Mouse (Mus musculus) large intestine, adult 2 months (tissue): ENCODE measurements around the gene Narfl. TPM values are rescaled to one million over a fixed set of nuclear protein-coding genes. Genes with fewer than 3 reads are reported as not detected.
A peak's percentile ranks its signal among the peaks of the same experiment; 100 is the strongest.
"Not testable (repeated sequence)": the region's sequence is repeated elsewhere in the genome, so short reads cannot be mapped to it uniquely, and the experiment has no call there.

Source experiments
- DNase-seq: peaks from one replicate; pipeline ENCODE4 v3.0.0-alpha.2; 2012; ENCODE audit warnings: low read depth, low spot score
- WGBS: fragments of 180-500 bp; shearing (Covaris S2); methylation state at CpG from one replicate; pipeline ENCODE4 v1.1.7; 2018; 5-methylcytosine and 5-hydroxymethylcytosine counted together
- polyA plus RNA-seq: library from polyadenylated mRNA; depleted of rRNA; stranded (reverse); fragments of >200 nt; gene quantifications from 2 replicates; pipeline ENCODE4 v1.2.3, GENCODE M21; 2012; rRNA removed

Gene Narfl
- polyA plus RNA-seq = 19.6 and 30.2 TPM in 2 replicates

DNA sequence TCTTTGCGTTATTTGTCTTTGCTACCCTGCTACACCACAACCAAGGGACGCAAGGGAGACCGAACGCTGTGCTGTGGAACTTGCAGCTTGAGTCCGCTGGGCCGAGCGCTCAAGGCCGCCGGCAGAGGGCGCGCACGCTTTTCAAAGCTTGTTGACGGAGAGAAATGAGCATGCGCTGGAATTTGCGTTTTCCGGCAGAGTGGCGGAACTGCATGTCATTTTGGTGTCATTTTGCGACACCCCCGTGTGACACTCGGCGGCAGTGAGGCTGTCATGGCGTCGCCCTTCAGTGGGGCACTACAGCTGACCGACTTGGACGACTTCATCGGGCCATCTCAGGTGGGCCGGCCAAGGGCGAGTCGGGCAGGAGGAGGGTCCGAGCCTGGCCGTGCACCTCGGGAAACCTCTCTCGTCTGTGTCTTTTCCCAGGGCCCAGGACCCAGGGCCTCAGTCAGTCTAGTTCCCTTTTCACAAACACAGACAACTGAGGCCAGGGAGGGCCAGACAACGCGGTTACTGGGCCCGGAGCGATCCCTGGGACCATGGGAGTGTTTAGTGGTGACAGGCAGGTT, at the start of gene Narfl:
Gene Narfl, plus strand, starts transcription at position 228 of the 572 bp plus-strand sequence.
- DNase-seq = peak; percentile 93
- under 1% methylated on average over 37 of the region's 37 CpGs for WGBS

DNA sequence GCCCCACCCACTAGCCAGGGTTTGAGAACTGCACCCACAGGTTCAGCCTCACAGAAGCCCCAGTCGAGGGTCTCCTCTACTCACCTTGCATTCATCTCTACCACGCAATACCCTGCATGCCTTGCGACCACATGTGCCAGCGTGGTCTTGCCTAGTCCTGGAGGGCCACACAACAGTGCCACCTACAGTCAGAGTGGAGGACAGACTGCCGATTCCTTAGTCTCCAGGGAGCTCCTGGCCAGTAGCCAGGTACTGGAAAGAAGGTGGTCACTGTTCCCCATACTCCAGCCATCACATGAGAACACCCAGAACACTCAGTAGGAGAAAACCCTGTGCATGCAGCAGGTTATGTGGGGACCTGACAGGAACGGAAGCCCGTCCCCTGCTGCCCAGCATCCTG, 49.7 kb upstream of the Narfl start:
- no peak for DNase-seq
- 92% methylated on average over 7 of the region's 7 CpGs for WGBS

- no peak for DNase-seq
Observed at GRCm38 (mm10) chr17:25725264-25725663, 48.3 kb upstream of the Narfl start.

GRCm38 (mm10) chr17:25727265-25728008, 46.1 kb upstream of the Narfl start, which contains the start of the genes Chtf18 and Rpusd1:
Gene Chtf18 (minus strand): TSS chr17:25727419.
Gene Rpusd1 (plus strand): TSS chr17:25727670.
- WGBS = under 1% methylated on average over 37 of the region's 37 CpGs
- peak; percentile 99 for DNase-seq

More at GRCm38 (mm10) chr17:25725264-25725663, 48.3 kb upstream of the Narfl start:
- 88% methylated on average over 6 of the region's 6 CpGs for WGBS

DNA sequence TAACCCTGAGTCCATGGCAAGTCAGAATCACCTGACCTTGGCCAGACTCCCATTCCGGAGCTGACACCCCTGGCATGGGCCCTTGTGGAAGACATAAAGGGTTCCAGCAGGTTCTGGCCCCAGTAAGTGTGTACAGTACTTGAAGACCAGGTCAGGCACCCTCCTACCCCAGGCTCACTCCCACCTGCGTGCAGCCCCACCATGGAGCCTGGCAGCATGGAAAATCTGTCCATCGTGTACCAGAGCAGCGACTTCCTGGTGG, 45.6 kb upstream of the Narfl start:
- DNase-seq = no peak
- WGBS = 15% methylated on average over 4 of the region's 4 CpGs

- 17% methylated on average over 2 of the region's 2 CpGs for WGBS
- DNase-seq = peak; percentile 62
Observed at GRCm38 (mm10) chr17:25732082-25732481, 41.5 kb upstream of the Narfl start.

DNA sequence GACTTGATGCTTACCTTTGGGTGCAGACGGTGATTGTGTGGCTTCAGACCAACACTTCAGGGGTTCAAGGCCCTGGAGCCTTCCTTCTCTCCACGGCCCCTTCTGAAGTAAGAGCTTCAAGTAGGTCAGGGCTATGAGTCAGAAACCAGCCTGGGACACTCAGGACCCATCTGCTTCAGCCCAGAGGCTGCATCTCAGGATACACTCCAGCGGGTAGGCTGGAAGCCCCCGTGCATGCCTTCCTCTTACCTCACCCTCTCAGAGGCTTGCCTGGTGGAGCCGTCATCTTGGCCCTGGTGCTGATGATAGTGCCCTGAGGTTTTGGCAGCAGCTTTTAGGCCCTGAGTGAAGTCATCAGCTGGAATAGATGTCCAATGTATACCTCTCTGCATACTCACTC, 38.3 kb upstream of the Narfl start:
- WGBS = 85% methylated on average over 5 of the region's 5 CpGs
- DNase-seq = no peak

DNA sequence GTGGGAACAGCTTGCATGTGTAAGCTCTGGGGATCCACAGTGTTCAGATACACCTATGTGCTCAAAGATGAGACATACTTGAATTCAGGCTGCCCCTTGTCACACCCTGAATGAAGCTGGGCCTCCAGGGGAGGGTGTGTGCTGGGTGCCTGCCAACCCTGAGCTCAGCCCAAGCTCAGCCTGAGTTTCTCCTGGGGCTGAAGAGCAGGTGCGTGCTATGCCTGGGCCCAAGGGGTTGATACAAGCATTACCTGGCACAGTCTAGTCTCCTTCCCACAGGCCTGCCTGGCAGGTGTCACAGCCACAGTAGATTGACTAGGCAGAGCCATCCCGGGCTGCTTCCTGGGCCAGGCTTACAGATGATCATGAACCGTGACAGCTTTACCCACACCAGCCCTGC, 37.8 kb upstream of the Narfl start, which contains the start of gene Mslnl:
Gene Mslnl, plus strand, starts transcription at position 298 of the 400 bp plus-strand sequence.
- no peak for DNase-seq
- 34% methylated on average over 3 of the region's 3 CpGs for WGBS

DNA sequence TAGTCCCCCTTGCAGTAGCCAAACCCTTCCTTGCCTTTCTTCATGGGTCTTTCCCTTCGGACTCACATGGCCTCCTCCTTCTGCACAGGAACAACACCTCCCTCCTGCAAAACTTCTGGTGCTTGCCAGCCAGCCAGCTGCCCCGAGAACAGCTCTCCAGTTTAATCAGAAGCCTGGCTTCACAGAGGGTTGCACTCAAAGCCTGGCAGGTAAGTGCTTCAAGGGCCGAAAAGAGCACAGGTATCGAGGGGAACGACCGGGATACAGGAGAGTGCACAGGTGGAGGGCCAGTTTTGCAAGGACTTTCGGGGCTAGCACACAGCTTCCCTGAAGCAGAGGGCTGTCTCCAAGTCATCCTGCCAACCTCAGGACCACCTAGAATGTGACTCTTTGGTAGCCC, 34.7 kb upstream of the Narfl start:
- WGBS = 74% methylated on average over 7 of the region's 7 CpGs
- no peak for DNase-seq

DNA sequence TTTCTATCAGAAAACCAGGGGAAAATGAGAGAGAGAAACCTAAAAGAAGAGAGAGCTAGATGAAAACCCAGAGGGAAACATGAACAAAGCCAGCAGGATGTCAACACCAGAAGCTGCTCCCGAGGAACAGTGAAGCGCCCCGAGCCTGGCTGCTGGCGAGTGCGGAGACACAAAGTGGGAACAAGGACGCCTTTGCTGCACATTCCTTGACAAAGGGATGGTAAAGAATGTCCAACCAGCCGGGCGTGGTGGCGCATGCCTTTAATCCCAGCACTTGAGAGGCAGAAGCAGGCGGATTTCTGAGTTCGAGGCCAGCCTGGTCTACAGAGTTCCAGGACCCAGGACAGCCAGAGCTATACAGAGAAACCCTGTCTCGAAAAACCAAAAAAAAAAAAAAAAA, 32.1 kb upstream of the Narfl start:
- 70% methylated on average over 12 of the region's 12 CpGs for WGBS
- not testable (repeated sequence) for DNase-seq

GRCm38 (mm10) chr17:25743831-25744230, 29.7 kb upstream of the Narfl start:
- DNase-seq = no peak
- 80% methylated on average over 9 of the region's 9 CpGs for WGBS

DNA sequence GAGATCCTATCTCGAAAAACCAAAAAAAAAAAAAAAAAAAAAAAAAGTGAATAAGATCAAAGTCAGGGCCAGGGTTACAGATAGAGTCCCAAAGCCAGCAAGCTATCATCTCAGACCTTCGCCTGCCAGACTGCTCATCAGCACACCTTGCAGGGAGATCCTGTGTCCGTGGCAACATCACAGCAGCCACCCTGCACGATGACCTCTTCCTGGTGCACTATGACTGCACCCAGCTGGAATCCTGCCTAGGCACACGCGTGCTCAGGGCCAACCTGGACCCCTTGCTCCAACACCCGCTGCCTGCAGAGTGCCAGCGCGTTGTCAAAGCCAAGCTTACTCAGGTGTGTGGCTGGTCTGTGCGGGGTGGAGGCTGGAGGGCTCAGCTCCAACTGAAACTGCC, 29.3 kb upstream of the Narfl start:
- 71% methylated on average over 10 of the region's 10 CpGs for WGBS
- no peak for DNase-seq

DNA sequence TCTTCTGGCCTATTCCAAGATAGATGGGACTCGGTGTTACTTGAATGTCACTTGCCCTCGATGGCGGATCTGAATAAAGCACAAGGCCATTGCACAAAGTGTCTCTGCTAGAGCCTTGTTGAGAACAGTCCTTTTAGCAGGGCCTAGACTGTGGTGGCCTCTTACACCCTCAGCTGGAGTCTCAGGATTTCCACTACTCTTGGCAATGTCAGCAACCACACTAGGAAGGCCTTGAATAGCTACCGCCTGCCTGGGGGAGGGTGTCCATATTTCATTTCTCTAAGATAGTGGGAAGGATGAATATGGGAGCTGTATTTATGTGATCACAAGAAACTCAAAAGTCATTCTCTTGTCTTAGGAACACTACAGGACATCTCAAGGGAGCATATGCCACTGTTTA, 25.3 kb upstream of the Narfl start:
- 95% methylated on average over 4 of the region's 4 CpGs for WGBS
- DNase-seq = no peak

DNA sequence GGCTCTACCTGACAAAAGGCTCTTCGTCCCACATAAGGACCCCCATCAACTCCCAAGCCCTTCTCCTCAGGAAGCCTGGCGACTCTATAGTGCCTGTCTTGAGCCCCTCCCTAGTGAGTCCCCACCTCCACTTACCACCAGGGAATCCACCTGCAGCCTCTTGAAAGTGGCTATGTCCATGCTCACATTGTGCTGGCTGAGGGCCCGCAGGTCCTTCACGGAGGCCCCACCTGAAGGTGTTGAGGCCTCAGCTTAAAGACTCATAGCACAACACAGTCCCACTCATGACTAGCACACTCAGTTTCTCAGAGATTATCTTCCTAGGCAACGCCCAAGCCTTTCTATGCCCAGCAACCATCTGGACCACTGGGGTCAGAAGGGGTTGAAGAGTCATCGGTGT, 24.3 kb upstream of the Narfl start:
- no peak for DNase-seq
- 81% methylated on average over 6 of the region's 6 CpGs for WGBS

GRCm38 (mm10) chr17:25751446-25751845, 22.1 kb upstream of the Narfl start:
- 9% methylated on average over 5 of the region's 5 CpGs for WGBS
- DNase-seq = no peak

GRCm38 (mm10) chr17:25754241-25754640, 19.3 kb upstream of the Narfl start, which contains the start of gene Msln:
Gene Msln (minus strand): TSS chr17:25754378.
- 66% methylated on average over 9 of the region's 9 CpGs for WGBS
- DNase-seq = no peak

DNA sequence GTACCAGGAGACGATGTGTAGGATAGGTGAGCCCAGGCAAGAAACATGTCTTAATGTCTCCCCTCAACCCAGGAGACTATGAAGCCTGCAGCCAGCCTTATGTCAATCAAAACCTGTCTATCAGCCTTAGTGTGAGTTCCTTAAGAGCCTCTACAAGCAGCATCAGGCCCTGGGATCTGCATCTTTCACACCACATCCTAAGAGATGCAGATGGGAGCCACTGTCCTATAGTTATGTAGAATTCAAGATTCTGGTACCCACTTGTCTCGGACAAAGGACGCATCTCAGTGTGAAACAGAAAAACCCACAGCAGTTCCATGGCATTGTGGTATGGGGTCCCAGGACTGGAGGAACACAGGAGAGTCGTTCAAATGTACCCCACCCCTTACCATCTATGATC, 18.5 kb upstream of the Narfl start:
- no peak for DNase-seq
- WGBS = 79% methylated on average over 4 of the region's 4 CpGs

DNA sequence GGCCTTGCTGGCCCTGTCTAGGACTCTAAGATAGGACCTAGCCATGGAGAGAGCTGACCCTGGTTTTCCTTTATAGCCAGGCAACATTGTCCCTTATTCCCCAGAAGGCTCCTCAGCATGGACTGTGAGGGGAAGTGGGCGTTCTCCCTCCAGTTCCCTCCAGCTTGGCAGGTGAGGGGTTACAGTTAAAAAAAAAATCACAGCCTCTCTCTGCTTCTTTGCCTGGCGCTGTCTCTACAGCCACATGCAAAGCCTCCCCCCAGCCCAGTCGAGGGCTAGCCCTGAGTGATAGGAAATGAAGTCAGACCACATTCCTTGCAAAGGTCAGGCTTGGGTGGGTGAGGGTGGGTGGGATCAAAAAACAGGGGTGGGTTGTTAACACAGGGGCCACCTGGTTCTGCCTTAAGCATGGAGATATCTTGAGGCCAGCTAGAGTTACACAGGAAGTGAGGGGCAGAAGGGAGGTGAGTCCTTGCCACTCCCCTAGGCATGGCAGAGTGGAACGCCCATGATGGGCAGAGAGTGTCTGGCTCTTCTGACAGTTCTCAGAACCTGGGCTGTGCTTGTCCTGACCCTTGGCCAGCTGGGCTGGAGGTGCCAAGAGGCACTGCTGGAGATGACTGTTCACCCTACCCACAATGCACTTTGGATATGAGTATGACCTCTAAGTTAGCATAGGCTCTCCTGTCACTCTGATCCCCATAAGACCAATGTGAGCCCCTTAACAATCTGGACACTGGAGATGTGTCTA, 17.8 kb upstream of the Narfl start:
- 19% methylated on average over 4 of the region's 4 CpGs for WGBS
- no peak for DNase-seq

GRCm38 (mm10) chr17:25756378-25757242, 17.0 kb upstream of the Narfl start:
- WGBS = 53% methylated on average over 9 of the region's 9 CpGs
- DNase-seq = no peak

GRCm38 (mm10) chr17:25757691-25758090, 15.9 kb upstream of the Narfl start:
- no peak for DNase-seq

More at GRCm38 (mm10) chr17:25757691-25758090, 15.9 kb upstream of the Narfl start:
- 55% methylated on average over 3 of the region's 3 CpGs for WGBS
